Mouse (Mus musculus): ENCODE results near the gene Plpp1. TPM values are rescaled to one million over a fixed set of nuclear protein-coding genes. Genes with fewer than 3 reads are reported as not detected.

The Plpp1 gene
- total and polyA plus RNA-seq, 2 experiments from 2014 or later: 59.9 to 87.2 TPM

- no peak for TF ChIP-seq CTCF (IDR thresholded peaks at IDR 0.05)
- no peak for ATAC-seq (ENCODE audit: low FRiP score)
- Histone ChIP-seq H3K4me1 (ENCODE audit: insufficient read depth, low read length) (no peaks in the 10 kb centered on the region), H3K36me3 (ENCODE audit: insufficient read depth, low read length) (no peaks in the 10 kb centered on the region), H3K27me3 (ENCODE audit: insufficient read depth, low read length) (no peaks in the 10 kb centered on the region), H3K9ac (replicated peaks; ENCODE audit: low read length, poor library complexity, severe bottlenecking) (no peak overlapping the region), H3K9me3 (ENCODE audit: low read length) (no peaks in the 10 kb centered on the region), H3K27ac (ENCODE audit: low read depth, low read length) (no peak overlapping the region), H3K4me3 (ENCODE audit: low read depth, low read length) (no peak overlapping the region), H3K4me2 (ENCODE audit: low read depth, low read length, poor library complexity, severe bottlenecking) (no peak overlapping the region)
- 84% methylated on average over 9 of the region's 9 CpGs for WGBS
- no peak for DNase-seq (ENCODE audit: low spot score)
Measured at GRCm38 (mm10) chr13:112837621-112838155, 37.1 kb downstream of the Plpp1 start.

- no peak overlapping the region for H3K9ac ChIP-seq (replicated peaks; ENCODE audit: low read length, poor library complexity, severe bottlenecking)
- no peak for DNase-seq (ENCODE audit: low spot score)
- no peaks in the 10 kb centered on the region for H3K27me3 ChIP-seq (ENCODE audit: insufficient read depth, low read length)
- WGBS: 93% methylated on average over 6 of the region's 6 CpGs
- no peaks in the 10 kb centered on the region for H3K36me3 ChIP-seq (ENCODE audit: insufficient read depth, low read length)
- H3K27ac ChIP-seq (ENCODE audit: low read depth, low read length): no peak overlapping the region
- no peak overlapping the region for H3K4me3 ChIP-seq (ENCODE audit: low read depth, low read length)
- no peak overlapping the region for H3K4me2 ChIP-seq (ENCODE audit: low read depth, low read length, poor library complexity, severe bottlenecking)
- TF ChIP-seq CTCF (IDR thresholded peaks at IDR 0.05): no peak
- no peaks in the 10 kb centered on the region for H3K4me1 ChIP-seq (ENCODE audit: insufficient read depth, low read length)
- H3K9me3 ChIP-seq (ENCODE audit: low read length): no peaks in the 10 kb centered on the region
- no peak for ATAC-seq (ENCODE audit: low FRiP score)
Measured at GRCm38 (mm10) chr13:112838562-112839232, 38.1 kb downstream of the Plpp1 start.

DNA sequence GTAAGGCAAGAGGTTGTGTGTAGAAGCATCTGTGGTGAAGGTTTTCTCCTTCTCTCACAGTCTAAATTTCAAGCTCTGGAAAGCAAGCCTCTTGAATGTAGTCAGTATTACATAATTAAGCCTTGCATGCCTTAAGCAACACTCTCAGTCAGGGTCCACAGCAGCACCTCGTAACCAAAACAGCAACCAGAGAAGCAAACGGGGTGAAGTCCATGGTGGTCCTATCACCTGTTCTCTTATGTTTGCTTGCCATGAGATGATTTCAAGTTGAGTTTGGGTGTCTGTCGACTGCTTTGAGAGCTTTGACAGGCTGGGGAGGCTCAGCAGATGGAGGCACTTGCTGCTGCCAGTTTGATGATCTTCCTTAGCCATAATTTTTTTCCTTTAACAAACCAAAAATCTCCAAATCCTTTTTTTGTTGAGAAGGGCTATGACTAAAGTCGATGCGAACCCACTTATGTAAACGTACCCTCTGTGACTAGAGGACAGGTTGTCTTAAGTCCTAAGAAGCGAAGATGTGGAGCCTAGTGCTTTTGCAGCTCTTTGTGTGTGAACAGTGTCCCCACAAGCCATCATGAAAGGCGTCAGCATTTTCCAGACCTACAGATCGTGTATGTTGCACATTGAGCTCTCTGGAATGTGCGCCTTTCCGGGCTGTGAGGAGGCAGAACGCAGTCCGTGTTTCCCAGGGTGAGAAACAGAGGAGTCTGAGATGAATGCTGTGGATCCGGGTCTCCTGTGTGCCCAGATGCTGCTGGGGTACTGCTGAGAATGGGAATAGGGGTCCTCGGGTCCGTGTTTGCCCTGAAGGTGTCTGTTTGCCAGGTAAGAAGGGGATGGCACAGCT is 39.9 kb downstream of the Plpp1 start:
- Histone ChIP-seq H3K27ac (ENCODE audit: low read depth, low read length) (no peak overlapping the region), H3K27me3 (ENCODE audit: insufficient read depth, low read length) (no peaks in the 10 kb centered on the region), H3K9ac (replicated peaks; ENCODE audit: low read length, poor library complexity, severe bottlenecking) (no peak overlapping the region), H3K36me3 (ENCODE audit: insufficient read depth, low read length) (no peaks in the 10 kb centered on the region), H3K4me3 (ENCODE audit: low read depth, low read length) (no peak overlapping the region), H3K4me2 (ENCODE audit: low read depth, low read length, poor library complexity, severe bottlenecking) (no peak overlapping the region), H3K4me1 (ENCODE audit: insufficient read depth, low read length) (no peaks in the 10 kb centered on the region), H3K9me3 (ENCODE audit: low read length) (no peaks in the 10 kb centered on the region)
- no peak for ATAC-seq (ENCODE audit: low FRiP score)
- DNase-seq (ENCODE audit: low spot score): no peak
- TF ChIP-seq CTCF (IDR thresholded peaks at IDR 0.05): no peak
- WGBS: 89% methylated on average over 16 of the region's 16 CpGs

DNA sequence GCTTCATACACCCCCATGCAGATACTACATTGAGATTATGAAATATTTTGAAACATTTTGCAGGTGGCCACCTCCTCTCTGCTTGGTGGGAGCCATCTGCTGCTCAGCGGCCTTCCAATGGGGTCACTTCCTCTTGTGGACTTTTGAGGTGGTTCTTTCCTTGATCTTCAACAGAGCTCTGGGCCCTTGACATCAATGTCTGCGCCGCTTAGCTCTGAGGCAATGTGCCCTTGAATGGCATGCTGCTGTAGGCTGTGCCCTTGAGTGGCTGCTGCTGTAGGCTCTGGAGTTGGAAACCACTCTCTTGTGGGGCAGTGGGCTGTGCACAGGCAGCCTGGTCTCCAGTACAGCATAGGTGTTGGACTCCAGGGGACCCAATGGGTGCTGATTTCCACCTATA is 45.3 kb downstream of the Plpp1 start:
- Histone ChIP-seq H3K4me1 (ENCODE audit: insufficient read depth, low read length) (no peaks in the 10 kb centered on the region), H3K4me3 (ENCODE audit: low read depth, low read length) (no peak overlapping the region), H3K27ac (ENCODE audit: low read depth, low read length) (no peak overlapping the region), H3K36me3 (ENCODE audit: insufficient read depth, low read length) (no peaks in the 10 kb centered on the region), H3K27me3 (ENCODE audit: insufficient read depth, low read length) (no peaks in the 10 kb centered on the region), H3K9me3 (ENCODE audit: low read length) (no peaks in the 10 kb centered on the region), H3K4me2 (ENCODE audit: low read depth, low read length, poor library complexity, severe bottlenecking) (no peak overlapping the region), H3K9ac (replicated peaks; ENCODE audit: low read length, poor library complexity, severe bottlenecking) (no peak overlapping the region)
- 99% methylated on average over 3 of the region's 3 CpGs for WGBS
- DNase-seq (ENCODE audit: low spot score): no peak
- TF ChIP-seq CTCF (IDR thresholded peaks at IDR 0.05): no peak
- ATAC-seq (ENCODE audit: low FRiP score): no peak

DNA sequence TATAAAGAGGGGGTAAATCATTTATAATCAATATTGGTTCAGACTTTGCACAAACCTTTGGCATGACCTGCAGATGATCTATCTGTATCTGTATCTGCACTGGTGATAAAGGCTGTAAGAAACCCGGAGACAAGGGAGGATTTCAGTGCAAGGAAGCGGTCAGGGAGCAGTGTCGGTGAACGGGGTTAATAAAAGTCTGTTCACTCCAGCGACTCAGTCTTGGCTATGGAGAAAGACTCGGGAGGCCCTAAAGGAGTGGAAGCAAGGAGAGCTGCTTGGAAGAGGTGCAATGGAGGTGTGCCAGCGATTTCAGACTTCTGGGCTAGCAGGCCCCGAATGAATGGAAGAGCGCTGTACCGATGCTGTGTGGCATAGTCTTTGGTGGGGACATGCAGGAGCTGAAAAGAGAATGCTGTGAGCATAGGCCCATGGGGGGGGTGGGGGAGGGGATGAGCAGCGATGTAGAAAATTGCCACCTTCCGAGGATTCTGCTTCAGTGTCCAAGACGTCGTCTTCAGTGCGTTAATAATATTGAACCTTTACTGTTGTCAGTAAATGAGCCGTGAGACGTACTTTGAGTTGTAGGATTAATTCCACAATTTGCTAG is 53.2 kb downstream of the Plpp1 start:
- 48% methylated on average over 17 of the region's 17 CpGs for WGBS
- Histone ChIP-seq H3K36me3 (ENCODE audit: insufficient read depth, low read length) (peaks cover 6% of the 10 kb centered on the region; the same call in 1 of the 2 replicates), H3K4me1 (ENCODE audit: insufficient read depth, low read length) (no peaks in the 10 kb centered on the region), H3K27ac (ENCODE audit: low read depth, low read length) (no peak overlapping the region), H3K4me2 (ENCODE audit: low read depth, low read length, poor library complexity, severe bottlenecking) (no peak overlapping the region), H3K4me3 (ENCODE audit: low read depth, low read length) (no peak overlapping the region), H3K9ac (replicated peaks; ENCODE audit: low read length, poor library complexity, severe bottlenecking) (no peak overlapping the region), H3K27me3 (ENCODE audit: insufficient read depth, low read length) (no peaks in the 10 kb centered on the region), H3K9me3 (ENCODE audit: low read length) (no peaks in the 10 kb centered on the region)
- DNase-seq (ENCODE audit: low spot score) (no peak), ATAC-seq (ENCODE audit: low FRiP score) (no peak)
- no peak for TF ChIP-seq CTCF (IDR thresholded peaks at IDR 0.05)

Data from midbrain, postnatal 0 days (tissue).